Mouse (Mus musculus): Measurements from ENCODE around the gene Crebl2. TPM values are rescaled to one million over a fixed set of nuclear protein-coding genes. Genes with fewer than 3 reads are reported as not detected.
A peak's percentile ranks its signal among the peaks of the same experiment; 100 is the strongest.

Crebl2 gene
- polyA plus RNA-seq, 1 experiment from 2014 or later, result 1.9 TPM

GRCm38 (mm10) chr6:134854782-134855181, 24.8 kb downstream of the Crebl2 start:
- ATAC-seq (ENCODE audit: insufficient number of reproducible peaks, low FRiP score), result no peak
- no peaks in the 10 kb centered on the region for H3K27me3 ChIP-seq (replicated peaks)
- no peak overlapping the region for H3K4me3 ChIP-seq
- H3K4me2 ChIP-seq, result no peak overlapping the region
- 86% methylated on average over 5 of the region's 5 CpGs for WGBS
- no peak overlapping the region for H3K9ac ChIP-seq
- no peak overlapping the region for H3K27ac ChIP-seq (ENCODE audit: poor library complexity, severe bottlenecking)
- H3K36me3 ChIP-seq, result peaks cover 11% of the 10 kb centered on the region
- H3K9me3 ChIP-seq (replicated peaks), result no peaks in the 10 kb centered on the region
- H3K4me1 ChIP-seq (replicated peaks), result peaks cover 4% of the 10 kb centered on the region; the same call in 1 of the 2 replicates

DNA sequence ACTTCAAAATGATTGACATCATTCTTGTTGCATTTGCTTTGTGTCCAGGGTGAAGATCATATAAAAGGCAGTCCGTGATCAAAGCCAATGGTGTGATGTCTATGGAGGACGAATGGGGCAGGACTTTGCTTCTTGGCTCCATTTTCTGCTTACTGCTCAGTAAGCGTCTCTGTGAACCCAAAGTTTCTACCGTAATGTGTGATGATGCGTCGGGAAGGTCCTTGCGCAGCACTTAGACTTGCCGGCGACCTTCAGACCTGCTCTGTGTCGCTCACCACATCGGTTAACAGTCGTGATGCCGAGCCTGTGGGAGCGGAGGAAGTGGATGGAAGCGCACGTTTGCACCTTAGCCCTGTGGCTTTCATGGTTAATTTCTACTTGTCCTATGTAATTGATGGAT, 26.0 kb downstream of the Crebl2 start:
- no peak overlapping the region for H3K9ac ChIP-seq
- no peak overlapping the region for H3K4me2 ChIP-seq
- peaks cover 9% of the 10 kb centered on the region for H3K36me3 ChIP-seq
- no peaks in the 10 kb centered on the region for H3K27me3 ChIP-seq (replicated peaks)
- ATAC-seq (ENCODE audit: insufficient number of reproducible peaks, low FRiP score), result no peak
- H3K4me3 ChIP-seq, result no peak overlapping the region
- peaks cover 14% of the 10 kb centered on the region; the same call in 1 of the 2 replicates for H3K4me1 ChIP-seq (replicated peaks)
- H3K27ac ChIP-seq (ENCODE audit: poor library complexity, severe bottlenecking), result no peak overlapping the region
- WGBS, result 86% methylated on average over 16 of the region's 16 CpGs
- no peaks in the 10 kb centered on the region for H3K9me3 ChIP-seq (replicated peaks)

DNA sequence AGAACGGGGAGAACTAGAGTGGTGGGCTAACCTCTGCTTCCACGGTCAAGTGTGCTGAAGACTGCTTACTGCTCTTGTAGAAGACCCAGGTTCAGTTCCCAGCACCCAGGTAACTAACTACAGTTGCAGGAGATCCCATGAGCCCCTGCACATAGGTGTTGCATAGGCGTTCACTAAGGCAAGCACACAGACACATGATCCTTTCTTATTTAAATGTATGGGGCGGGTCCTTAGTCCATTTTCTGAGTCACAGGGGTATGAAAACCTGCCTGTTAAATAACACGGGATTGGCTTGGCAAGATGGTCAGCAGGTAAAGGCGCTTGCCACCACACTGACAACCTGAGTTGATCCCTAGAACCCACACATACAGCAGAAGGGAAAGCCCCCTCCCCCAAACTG, 29.1 kb downstream of the Crebl2 start:
- Histone ChIP-seq H3K36me3 (peaks cover 6% of the 10 kb centered on the region), H3K4me3 (no peak overlapping the region), H3K27ac (ENCODE audit: poor library complexity, severe bottlenecking) (no peak overlapping the region), H3K4me2 (no peak overlapping the region), H3K9me3 (replicated peaks) (no peaks in the 10 kb centered on the region), H3K27me3 (replicated peaks) (no peaks in the 10 kb centered on the region), H3K4me1 (replicated peaks) (peaks cover 23% of the 10 kb centered on the region; the same call in 1 of the 2 replicates), H3K9ac (no peak overlapping the region)
- 88% methylated on average over 6 of the region's 6 CpGs for WGBS
- no peak for ATAC-seq (ENCODE audit: insufficient number of reproducible peaks, low FRiP score)

DNA sequence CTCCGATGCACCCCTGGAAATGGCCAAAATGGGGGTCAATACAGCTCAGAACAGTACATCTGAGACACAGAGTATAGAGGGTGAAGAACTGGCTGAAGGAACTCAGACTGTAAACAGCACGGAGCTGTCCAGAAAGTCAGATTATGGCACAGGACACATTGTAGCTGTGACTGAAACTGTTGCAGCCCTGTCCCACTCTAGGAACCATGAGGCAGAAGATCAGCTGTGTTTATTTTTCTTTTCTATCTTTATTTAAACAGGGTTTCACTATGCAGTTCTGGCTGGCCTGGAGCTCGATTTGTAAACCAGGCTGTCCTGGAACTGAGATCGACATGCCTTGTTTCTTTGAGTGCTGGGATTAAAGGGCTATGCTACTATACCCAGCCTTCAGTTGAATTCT, 30.3 kb downstream of the Crebl2 start:
- ATAC-seq (ENCODE audit: insufficient number of reproducible peaks, low FRiP score), result no peak

GRCm38 (mm10) chr6:134861386-134861785, 31.4 kb downstream of the Crebl2 start:
- WGBS, result 77% methylated on average over 12 of the region's 12 CpGs
- Histone ChIP-seq H3K36me3 (peaks cover 3% of the 10 kb centered on the region; the same call in 1 of the 2 replicates), H3K27ac (ENCODE audit: poor library complexity, severe bottlenecking) (no peak overlapping the region), H3K4me3 (no peak overlapping the region), H3K9ac (no peak overlapping the region), H3K9me3 (replicated peaks) (no peaks in the 10 kb centered on the region), H3K27me3 (replicated peaks) (no peaks in the 10 kb centered on the region), H3K4me2 (no peak overlapping the region), H3K4me1 (replicated peaks) (peaks cover 23% of the 10 kb centered on the region; the same call in 1 of the 2 replicates)
- ATAC-seq (ENCODE audit: insufficient number of reproducible peaks, low FRiP score), result no peak

More for the DNA sequence above, 30.3 kb downstream of the Crebl2 start:
- Histone ChIP-seq H3K27ac (ENCODE audit: poor library complexity, severe bottlenecking) (no peak overlapping the region), H3K9me3 (replicated peaks) (no peaks in the 10 kb centered on the region), H3K4me1 (replicated peaks) (peaks cover 23% of the 10 kb centered on the region; the same call in 1 of the 2 replicates), H3K9ac (0 out of 2 replicates have a peak overlapping the region, but pooled peaks have one; percentile 38), H3K4me3 (no peak overlapping the region), H3K27me3 (replicated peaks) (no peaks in the 10 kb centered on the region), H3K4me2 (no peak overlapping the region), H3K36me3 (peaks cover 6% of the 10 kb centered on the region)
- 51% methylated on average over 4 of the region's 4 CpGs for WGBS

- H3K36me3 ChIP-seq, result peaks cover 3% of the 10 kb centered on the region; the same call in 1 of the 2 replicates
- H3K9me3 ChIP-seq (replicated peaks), result no peaks in the 10 kb centered on the region
- H3K9ac ChIP-seq, result no peak overlapping the region
- H3K27me3 ChIP-seq (replicated peaks), result no peaks in the 10 kb centered on the region
- ATAC-seq (ENCODE audit: insufficient number of reproducible peaks, low FRiP score), result no peak
- no peak overlapping the region for H3K27ac ChIP-seq (ENCODE audit: poor library complexity, severe bottlenecking)
- WGBS, result 58% methylated on average over 13 of the region's 13 CpGs
- no peak overlapping the region for H3K4me3 ChIP-seq
- H3K4me2 ChIP-seq, result peak overlapping the region; percentile 61
- peaks cover 23% of the 10 kb centered on the region; the same call in 1 of the 2 replicates for H3K4me1 ChIP-seq (replicated peaks)
Measured at GRCm38 (mm10) chr6:134862671-134863104, 32.7 kb downstream of the Crebl2 start.

- peaks cover 3% of the 10 kb centered on the region; the same call in 1 of the 2 replicates for H3K36me3 ChIP-seq
- WGBS, result 5% methylated on average over 19 of the region's 19 CpGs
- peak overlapping the region; percentile 61 for H3K4me2 ChIP-seq
- H3K27ac ChIP-seq (ENCODE audit: poor library complexity, severe bottlenecking), result no peak overlapping the region
- ATAC-seq (ENCODE audit: insufficient number of reproducible peaks, low FRiP score), result peak; percentile 37; the same call in 1 of the 2 replicates
- no peak overlapping the region for H3K9ac ChIP-seq
- no peaks in the 10 kb centered on the region for H3K27me3 ChIP-seq (replicated peaks)
- H3K9me3 ChIP-seq (replicated peaks), result no peaks in the 10 kb centered on the region
- H3K4me3 ChIP-seq, result no peak overlapping the region
- H3K4me1 ChIP-seq (replicated peaks), result peaks cover 18% of the 10 kb centered on the region; the same call in 1 of the 2 replicates
Measured at GRCm38 (mm10) chr6:134863146-134863545, 33.2 kb downstream of the Crebl2 start.

- Histone ChIP-seq H3K36me3 (peaks cover 18% of the 10 kb centered on the region), H3K4me1 (replicated peaks) (0 out of 2 replicates have a peak, but pooled peaks cover 8% of the 10 kb centered on the region), H3K9ac (no peak overlapping the region), H3K9me3 (replicated peaks) (no peaks in the 10 kb centered on the region), H3K27ac (ENCODE audit: poor library complexity, severe bottlenecking) (no peak overlapping the region), H3K27me3 (replicated peaks) (no peaks in the 10 kb centered on the region), H3K4me3 (no peak overlapping the region), H3K4me2 (no peak overlapping the region)
- no peak for ATAC-seq (ENCODE audit: insufficient number of reproducible peaks, low FRiP score)
- 86% methylated on average over 7 of the region's 7 CpGs for WGBS
Measured at GRCm38 (mm10) chr6:134866113-134866512, 36.2 kb downstream of the Crebl2 start.

DNA sequence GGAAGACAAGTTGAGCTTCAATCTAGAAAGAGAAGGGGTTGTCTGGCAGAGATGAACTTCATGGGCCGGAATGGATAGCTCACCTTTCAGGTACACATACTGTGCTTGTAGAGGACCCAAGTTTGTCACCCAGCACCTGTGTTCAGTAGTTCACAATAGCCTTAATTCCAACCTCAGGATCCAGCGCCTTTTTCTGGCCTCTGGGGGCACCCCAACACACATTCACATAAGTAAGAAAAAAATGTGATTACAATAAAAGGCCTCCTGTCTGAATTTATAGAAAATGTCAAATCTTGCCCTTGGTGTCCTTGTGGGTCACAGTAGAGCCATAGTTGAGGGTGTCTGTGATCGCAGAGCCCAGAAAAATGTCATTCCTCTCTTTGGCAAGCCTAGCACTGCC, 37.4 kb downstream of the Crebl2 start:
- H3K9me3 ChIP-seq (replicated peaks), result no peaks in the 10 kb centered on the region
- ATAC-seq (ENCODE audit: insufficient number of reproducible peaks, low FRiP score), result no peak
- H3K27ac ChIP-seq (ENCODE audit: poor library complexity, severe bottlenecking), result no peak overlapping the region
- H3K36me3 ChIP-seq, result peaks cover 18% of the 10 kb centered on the region
- no peak overlapping the region for H3K4me2 ChIP-seq
- H3K4me1 ChIP-seq (replicated peaks), result 0 out of 2 replicates have a peak, but pooled peaks cover 6% of the 10 kb centered on the region
- no peak overlapping the region for H3K4me3 ChIP-seq
- no peaks in the 10 kb centered on the region for H3K27me3 ChIP-seq (replicated peaks)
- 88% methylated on average over 3 of the region's 3 CpGs for WGBS
- no peak overlapping the region for H3K9ac ChIP-seq

- Histone ChIP-seq H3K4me3 (no peak overlapping the region), H3K9me3 (replicated peaks) (no peaks in the 10 kb centered on the region), H3K36me3 (peaks cover 18% of the 10 kb centered on the region), H3K27me3 (replicated peaks) (no peaks in the 10 kb centered on the region), H3K27ac (ENCODE audit: poor library complexity, severe bottlenecking) (no peak overlapping the region), H3K9ac (no peak overlapping the region), H3K4me2 (no peak overlapping the region), H3K4me1 (replicated peaks) (no peaks in the 10 kb centered on the region)
- no peak for ATAC-seq (ENCODE audit: insufficient number of reproducible peaks, low FRiP score)
- 78% methylated on average over 12 of the region's 12 CpGs for WGBS
Measured at GRCm38 (mm10) chr6:134870209-134870742, 40.3 kb downstream of the Crebl2 start.

DNA sequence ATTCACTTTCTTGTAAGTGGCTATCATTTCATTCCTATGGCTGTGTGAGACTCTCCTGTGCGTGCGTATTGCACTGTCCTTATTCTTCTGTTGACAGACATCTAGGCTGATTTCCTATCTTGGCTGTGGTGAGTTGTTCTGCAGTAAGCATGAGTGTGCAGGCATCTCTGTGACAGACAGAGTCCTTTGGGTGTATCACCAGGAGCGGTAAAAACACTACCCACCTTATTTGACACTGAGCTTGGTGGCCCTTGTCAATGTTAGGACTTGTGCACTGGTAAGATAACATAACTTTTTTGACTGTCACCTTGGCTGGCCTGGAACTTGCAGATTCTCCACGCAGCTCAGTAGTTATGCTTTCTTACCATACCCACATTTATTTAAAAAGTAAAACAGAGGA, 40.9 kb downstream of the Crebl2 start:
- Histone ChIP-seq H3K9me3 (replicated peaks) (no peaks in the 10 kb centered on the region), H3K4me3 (no peak overlapping the region), H3K4me1 (replicated peaks) (no peaks in the 10 kb centered on the region), H3K36me3 (peaks cover 18% of the 10 kb centered on the region), H3K27ac (ENCODE audit: poor library complexity, severe bottlenecking) (no peak overlapping the region), H3K27me3 (replicated peaks) (no peaks in the 10 kb centered on the region), H3K9ac (no peak overlapping the region), H3K4me2 (no peak overlapping the region)
- 82% methylated on average over 4 of the region's 4 CpGs for WGBS
- no peak for ATAC-seq (ENCODE audit: insufficient number of reproducible peaks, low FRiP score)

DNA sequence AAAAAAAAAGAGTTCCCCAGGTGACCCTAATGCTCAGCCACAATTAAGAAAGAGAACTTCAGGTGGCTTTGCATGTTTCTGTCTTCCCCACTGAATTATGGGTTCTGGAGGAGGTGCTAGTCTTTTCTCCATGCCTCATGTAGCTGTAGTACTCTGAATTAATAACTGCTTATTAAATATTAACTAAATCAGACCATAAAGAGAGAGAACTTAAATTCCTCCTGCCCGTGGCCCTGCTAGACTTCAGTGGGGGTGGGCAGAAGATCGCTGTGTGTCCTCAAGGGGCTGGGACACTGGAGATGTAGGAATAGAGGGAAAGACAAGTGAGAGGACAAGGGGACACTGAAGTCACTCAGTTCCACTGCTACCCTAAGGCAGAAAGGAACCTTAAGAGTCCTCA, 42.3 kb downstream of the Crebl2 start:
- Histone ChIP-seq H3K9me3 (replicated peaks) (no peaks in the 10 kb centered on the region), H3K9ac (no peak overlapping the region), H3K36me3 (peaks cover 24% of the 10 kb centered on the region), H3K4me2 (no peak overlapping the region), H3K4me3 (no peak overlapping the region), H3K27ac (ENCODE audit: poor library complexity, severe bottlenecking) (no peak overlapping the region), H3K27me3 (replicated peaks) (no peaks in the 10 kb centered on the region), H3K4me1 (replicated peaks) (no peaks in the 10 kb centered on the region)
- ATAC-seq (ENCODE audit: insufficient number of reproducible peaks, low FRiP score), result no peak
- 78% methylated on average over 2 of the region's 2 CpGs for WGBS
